Mouse (Mus musculus): Measurements from ENCODE around the gene Moxd1.

GRCm38 (mm10) chr10:24340551-24341213, 117.4 kb downstream of the Moxd1 start:
- TF ChIP-seq POLR2A (IDR thresholded peaks at IDR 0.05; ENCODE audit: insufficient read depth, low read depth, low read length) (no peak), CTCF (IDR thresholded peaks at IDR 0.05) (no peak)
